Mouse (Mus musculus): Measurements from ENCODE around the gene Rnf149. TPM values are rescaled to one million over a fixed set of nuclear protein-coding genes. Genes with fewer than 3 reads are reported as not detected.

The Rnf149 gene
- polyA plus RNA-seq, 1 experiment from 2014 or later = 26.6 TPM

- no peak overlapping the region for H3K9ac ChIP-seq (replicated peaks)
- ATAC-seq (replicated peaks) = no peak
- H3K27ac ChIP-seq (replicated peaks) = no peak overlapping the region
- H3K9me3 ChIP-seq = no peaks in the 10 kb centered on the region
- no peak overlapping the region for H3K4me3 ChIP-seq
- no peaks in the 10 kb centered on the region for H3K4me1 ChIP-seq
- WGBS = 80% methylated on average over 7 of the region's 7 CpGs
- H3K27me3 ChIP-seq = no peaks in the 10 kb centered on the region
- no peak overlapping the region for H3K4me2 ChIP-seq (replicated peaks)
- H3K36me3 ChIP-seq = no peaks in the 10 kb centered on the region
These were observed 51.4 kb downstream of the Rnf149 start for GRCm38 (mm10) chr1:39525763-39526162.

DNA sequence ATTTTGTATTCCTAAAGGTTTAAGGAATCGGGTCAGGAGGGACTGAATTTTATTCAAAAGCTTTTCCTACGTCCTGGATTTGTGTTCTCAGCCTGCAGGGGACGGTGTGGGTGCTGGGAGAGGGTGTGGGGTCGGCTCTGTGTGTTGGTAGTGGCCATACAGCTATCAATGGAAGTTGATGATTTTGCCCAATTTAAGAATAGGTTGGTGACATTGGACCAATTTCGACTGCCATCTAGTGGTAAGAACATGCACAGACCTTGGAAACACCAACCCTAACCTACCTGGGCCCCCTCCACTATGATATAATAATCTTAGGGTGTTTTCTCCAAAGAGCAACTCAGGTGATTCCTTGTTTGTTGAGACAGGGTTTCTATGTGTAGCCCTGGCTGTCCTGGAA lies 54.7 kb downstream of the Rnf149 start:
- WGBS = 28% methylated on average over 5 of the region's 5 CpGs
- H3K36me3 ChIP-seq = no peaks in the 10 kb centered on the region
- H3K4me1 ChIP-seq = no peaks in the 10 kb centered on the region
- no peak for ATAC-seq (replicated peaks)
- no peaks in the 10 kb centered on the region for H3K27me3 ChIP-seq
- H3K9ac ChIP-seq (replicated peaks) = no peak overlapping the region
- no peak overlapping the region for H3K4me3 ChIP-seq
- H3K4me2 ChIP-seq (replicated peaks) = no peak overlapping the region
- no peaks in the 10 kb centered on the region for H3K9me3 ChIP-seq
- no peak overlapping the region for H3K27ac ChIP-seq (replicated peaks)

DNA sequence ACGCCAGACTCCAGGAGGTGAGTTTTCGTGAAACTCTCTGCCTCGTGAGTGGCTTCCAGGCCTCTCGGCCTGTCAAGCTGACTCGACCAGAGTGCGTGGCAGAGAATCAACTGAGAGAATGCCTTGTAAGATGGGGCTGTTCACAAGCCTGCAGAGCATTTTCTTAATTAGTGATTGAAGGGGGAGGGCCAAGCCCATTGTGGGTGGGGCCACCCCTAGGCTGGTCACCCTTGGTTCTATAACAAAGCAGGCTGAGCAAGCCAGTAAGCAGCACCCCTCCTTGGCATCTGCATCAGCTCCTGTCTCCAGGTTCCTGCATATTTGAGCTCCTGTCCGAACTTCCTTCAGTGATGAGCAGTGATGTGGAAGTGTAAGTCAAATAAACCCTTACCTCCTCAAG lies 55.9 kb downstream of the Rnf149 start:
- no peak for ATAC-seq (replicated peaks)
- H3K27ac ChIP-seq (replicated peaks) = no peak overlapping the region
- no peak overlapping the region for H3K4me2 ChIP-seq (replicated peaks)
- H3K4me1 ChIP-seq = no peaks in the 10 kb centered on the region
- no peak overlapping the region for H3K9ac ChIP-seq (replicated peaks)
- WGBS = 79% methylated on average over 7 of the region's 7 CpGs
- no peak overlapping the region for H3K4me3 ChIP-seq
- H3K27me3 ChIP-seq = no peaks in the 10 kb centered on the region
- H3K9me3 ChIP-seq = no peaks in the 10 kb centered on the region
- no peaks in the 10 kb centered on the region for H3K36me3 ChIP-seq

DNA sequence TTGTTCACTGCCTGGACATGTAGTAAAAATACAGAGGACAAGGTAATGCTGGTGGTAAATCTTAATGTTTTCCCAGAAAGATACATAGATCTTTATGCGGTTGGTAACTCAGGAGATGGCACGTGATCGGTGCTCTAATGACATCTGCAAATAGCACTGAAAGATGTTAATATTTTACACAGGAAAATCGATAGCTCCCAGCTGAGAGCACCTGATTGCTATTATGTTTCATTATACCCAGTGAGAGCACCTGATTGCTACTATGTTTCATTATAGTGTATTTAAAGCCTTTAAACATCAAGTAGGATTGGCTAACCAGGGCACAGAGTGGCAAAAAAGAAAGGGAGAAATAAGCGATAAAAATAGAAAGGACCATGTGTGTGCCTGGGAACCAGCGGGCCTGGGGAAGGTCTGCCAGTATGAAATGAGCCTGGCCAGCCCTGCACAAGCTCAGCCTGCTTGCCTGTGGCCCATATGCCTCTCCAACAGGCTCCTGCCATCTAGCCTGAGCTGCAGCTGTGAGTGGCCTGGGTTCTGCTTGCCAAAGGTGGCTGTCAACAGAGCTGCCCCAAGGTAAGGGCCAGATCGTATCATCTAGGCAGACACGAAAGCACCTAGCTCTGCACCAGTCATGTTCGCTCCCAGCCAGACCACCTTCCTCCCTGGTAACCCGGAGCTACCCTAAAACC lies 61.8 kb downstream of the Rnf149 start:
- no peak overlapping the region for H3K9ac ChIP-seq (replicated peaks)
- H3K27ac ChIP-seq (replicated peaks) = 0 out of 2 replicates have a peak overlapping the region, but pooled peaks have one; percentile 19

DNA sequence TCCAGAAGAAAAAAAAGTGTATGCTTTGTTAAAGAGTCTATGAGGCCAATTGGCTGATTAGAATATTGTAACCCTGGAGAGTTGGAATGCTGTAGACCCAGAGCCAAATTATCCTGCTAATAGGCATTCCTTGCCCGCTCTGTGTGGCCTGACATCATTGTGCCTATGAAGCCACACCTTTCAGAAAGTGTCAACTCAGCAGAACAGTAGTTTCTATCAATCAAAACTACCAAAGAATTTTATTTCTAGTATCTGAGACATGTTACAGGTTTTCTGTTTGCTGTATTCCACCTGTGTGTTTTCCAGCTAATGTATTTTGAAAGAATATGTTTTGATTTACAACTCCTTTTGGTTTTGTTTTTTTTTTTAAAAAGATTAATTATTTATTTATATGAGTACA lies 65.0 kb downstream of the Rnf149 start:
- H3K36me3 ChIP-seq = no peaks in the 10 kb centered on the region
- WGBS = 56% methylated on average over 1 of the region's 1 CpGs
- no peak overlapping the region for H3K27ac ChIP-seq (replicated peaks)
- no peaks in the 10 kb centered on the region for H3K9me3 ChIP-seq
- H3K4me3 ChIP-seq = no peak overlapping the region
- H3K4me2 ChIP-seq (replicated peaks) = no peak overlapping the region
- no peak overlapping the region for H3K9ac ChIP-seq (replicated peaks)
- no peaks in the 10 kb centered on the region for H3K4me1 ChIP-seq
- no peak for ATAC-seq (replicated peaks)
- no peaks in the 10 kb centered on the region for H3K27me3 ChIP-seq

More for the DNA sequence above, 61.8 kb downstream of the Rnf149 start:
- ATAC-seq (replicated peaks) = no peak
- Histone ChIP-seq H3K4me3 (no peak overlapping the region), H3K4me1 (no peaks in the 10 kb centered on the region), H3K27me3 (no peaks in the 10 kb centered on the region), H3K36me3 (no peaks in the 10 kb centered on the region), H3K9me3 (no peaks in the 10 kb centered on the region), H3K4me2 (replicated peaks) (no peak overlapping the region)
- WGBS = 79% methylated on average over 10 of the region's 10 CpGs

DNA sequence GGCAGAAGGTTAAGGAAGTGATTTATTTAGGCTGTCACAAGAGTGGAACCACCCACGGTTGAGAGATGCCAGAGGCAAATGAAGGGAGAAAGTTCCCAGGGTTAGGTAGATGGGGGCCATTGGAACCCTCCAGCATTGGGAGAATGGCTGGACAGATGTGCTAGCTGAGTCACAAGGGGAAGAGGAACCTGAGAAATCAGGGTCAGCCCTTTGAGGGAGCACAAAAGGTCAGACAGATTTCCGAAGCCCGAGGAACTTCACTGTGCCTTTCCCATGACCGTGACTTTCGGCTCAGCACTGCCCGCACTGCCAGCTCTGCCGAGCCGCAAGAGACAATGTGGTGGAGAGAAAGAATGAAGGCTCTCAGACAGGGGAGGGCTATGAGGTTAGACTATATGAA lies 65.4 kb downstream of the Rnf149 start:
- 74% methylated on average over 8 of the region's 8 CpGs for WGBS
- H3K4me1 ChIP-seq = no peaks in the 10 kb centered on the region
- no peaks in the 10 kb centered on the region for H3K27me3 ChIP-seq
- H3K4me2 ChIP-seq (replicated peaks) = no peak overlapping the region
- H3K9me3 ChIP-seq = no peaks in the 10 kb centered on the region
- no peak overlapping the region for H3K9ac ChIP-seq (replicated peaks)
- no peak for ATAC-seq (replicated peaks)
- no peaks in the 10 kb centered on the region for H3K36me3 ChIP-seq
- no peak overlapping the region for H3K27ac ChIP-seq (replicated peaks)
- H3K4me3 ChIP-seq = no peak overlapping the region

- no peak for ATAC-seq (replicated peaks)
- H3K36me3 ChIP-seq = no peaks in the 10 kb centered on the region
- no peaks in the 10 kb centered on the region for H3K27me3 ChIP-seq
- H3K9me3 ChIP-seq = no peaks in the 10 kb centered on the region
- H3K27ac ChIP-seq (replicated peaks) = no peak overlapping the region
- no peaks in the 10 kb centered on the region for H3K4me1 ChIP-seq
- H3K4me2 ChIP-seq (replicated peaks) = no peak overlapping the region
- no peak overlapping the region for H3K4me3 ChIP-seq
- H3K9ac ChIP-seq (replicated peaks) = no peak overlapping the region
- WGBS = 86% methylated on average over 9 of the region's 9 CpGs
These were observed 71.6 kb downstream of the Rnf149 start for GRCm38 (mm10) chr1:39505600-39505999.

DNA sequence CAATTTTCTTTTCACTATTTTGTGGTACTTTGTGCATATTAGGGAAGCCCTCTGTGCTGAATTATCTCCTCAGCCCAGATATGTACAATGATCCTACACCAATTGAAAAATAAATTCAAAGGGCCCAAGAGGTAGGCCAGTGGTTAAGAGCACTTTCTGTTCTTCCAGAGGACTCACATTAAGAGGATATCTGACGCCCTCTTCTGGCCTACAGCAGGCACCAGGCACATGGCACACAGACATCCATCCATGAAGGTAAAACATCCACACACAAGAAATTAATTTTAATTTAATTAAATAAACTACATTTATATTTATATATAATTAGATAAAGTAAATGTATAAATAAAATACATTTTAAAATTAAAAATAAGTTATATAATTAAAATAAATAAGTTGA lies 72.9 kb downstream of the Rnf149 start:
- no peak overlapping the region for H3K4me3 ChIP-seq
- H3K36me3 ChIP-seq = no peaks in the 10 kb centered on the region
- no peak overlapping the region for H3K27ac ChIP-seq (replicated peaks)
- no peak overlapping the region for H3K9ac ChIP-seq (replicated peaks)
- H3K4me2 ChIP-seq (replicated peaks) = no peak overlapping the region
- H3K4me1 ChIP-seq = no peaks in the 10 kb centered on the region
- 13% methylated on average over 1 of the region's 1 CpGs for WGBS
- no peaks in the 10 kb centered on the region for H3K9me3 ChIP-seq
- H3K27me3 ChIP-seq = no peaks in the 10 kb centered on the region
- ATAC-seq (replicated peaks) = no peak

GRCm38 (mm10) chr1:39502817-39503633 lies 74.2 kb downstream of the Rnf149 start:
- Histone ChIP-seq H3K4me3 (no peak overlapping the region), H3K4me1 (no peaks in the 10 kb centered on the region), H3K36me3 (no peaks in the 10 kb centered on the region), H3K4me2 (replicated peaks) (no peak overlapping the region), H3K27me3 (no peaks in the 10 kb centered on the region), H3K9me3 (no peaks in the 10 kb centered on the region), H3K9ac (replicated peaks) (no peak overlapping the region), H3K27ac (replicated peaks) (no peak overlapping the region)
- no peak for ATAC-seq (replicated peaks)
- WGBS = 74% methylated on average over 17 of the region's 17 CpGs

Other genes starting within 250 kb of the Rnf149 start
- gene Rpl31, start 209.6 kb downstream of the Rnf149 start, polyA plus RNA-seq (2015; fragmentation: Nextera tagmentation; extraction: Ambion mirVana) = 324 and 361 TPM in 2 replicates
- gene Tbc1d8, start 98.7 kb downstream of the Rnf149 start, polyA plus RNA-seq (2015; fragmentation: Nextera tagmentation; extraction: Ambion mirVana) = 10.0 and 10.6 TPM in 2 replicates
- gene Cnot11, start 42.4 kb downstream of the Rnf149 start, polyA plus RNA-seq (2015; fragmentation: Nextera tagmentation; extraction: Ambion mirVana) = 18.8 and 19.4 TPM in 2 replicates
- gene Creg2, start 74.1 kb upstream of the Rnf149 start, polyA plus RNA-seq (2015; fragmentation: Nextera tagmentation; extraction: Ambion mirVana) = 1.1 and 1.5 TPM in 2 replicates
- gene Rfx8, start 143.6 kb upstream of the Rnf149 start, polyA plus RNA-seq (2015; fragmentation: Nextera tagmentation; extraction: Ambion mirVana) = 0.11 TPM in 1 of 2 replicates, not detected in the other
- gene Gm3646, start 227.9 kb upstream of the Rnf149 start, polyA plus RNA-seq (2015; fragmentation: Nextera tagmentation; extraction: Ambion mirVana) = not detected in 2 replicates

All from forebrain, embryonic 15.5 days (tissue).